Mouse (Mus musculus) ES-E14 (cell line): ENCODE data around the gene Ckap2l. TPM values are rescaled to one million over a fixed set of nuclear protein-coding genes. Genes with fewer than 3 reads are reported as not detected.

Experiments used
- DNase-seq: peaks from one replicate; pipeline ENCODE4 v3.0.0-alpha.2; 2013; ENCODE audit warnings: low read depth, low spot score
- H3K27ac ChIP-seq: 2 replicates; pipeline ENCODE4 v1.5.1; 2012; ENCODE audit warnings: low read depth, mild to moderate bottlenecking, low read length, moderate library complexity, mixed read lengths; ENCODE audit not compliant: poor library complexity, insufficient read depth, severe bottlenecking
- H3K36me3 ChIP-seq: 2 replicates; pipeline ENCODE4 v1.6.1; 2012; ENCODE audit warnings: mild to moderate bottlenecking, low read length, moderate library complexity, mixed read lengths; ENCODE audit not compliant: control insufficient read depth, poor library complexity, insufficient read depth, severe bottlenecking
- H3K4me1 ChIP-seq, 2 experiments: fragments of 150-350 bp in 1 of 2; sonication (generic) in 1 of 2; 2 replicates each; pipeline ENCODE4 v1.6.1; 2012; ENCODE audit warnings: low read length in 2 of 2, mild to moderate bottlenecking in 1 of 2, mixed read lengths in 1 of 2; ENCODE audit not compliant: control insufficient read depth in 2 of 2, insufficient read depth in 2 of 2, poor library complexity in 1 of 2
- H3K4me3 ChIP-seq, 2 experiments: fragments of 150-350 bp in 1 of 2; sonication (generic) in 1 of 2; 2 replicates each; pipeline ENCODE4 v1.5.1; 2012; ENCODE audit warnings: low read length in 2 of 2, low read depth in 1 of 2, mild to moderate bottlenecking in 1 of 2, mixed read lengths in 1 of 2; ENCODE audit not compliant: insufficient read depth in 1 of 2, poor library complexity in 1 of 2, severe bottlenecking in 1 of 2
- H3K9ac ChIP-seq: 2 replicates; pipeline ENCODE4 v1.6.1; 2012; ENCODE audit warnings: low read depth, mild to moderate bottlenecking, low read length, mixed read lengths; ENCODE audit not compliant: poor library complexity, insufficient read depth, severe bottlenecking
- H3K9me3 ChIP-seq: fragments of 150-350 bp; sonication (generic); 2 replicates; pipeline ENCODE4 v1.6.1; 2012; ENCODE audit warnings: low read depth, mild to moderate bottlenecking, low read length; ENCODE audit not compliant: control insufficient read depth, insufficient read depth
- CHD2 ChIP-seq: IDR thresholded peaks from 2 replicates; pipeline ENCODE4 v1.6.1; 2014; ENCODE audit warnings: mild to moderate bottlenecking, low read depth, low read length, inconsistent platforms
- HCFC1 ChIP-seq: IDR thresholded peaks from 2 replicates; pipeline ENCODE4 v1.6.1; 2012; ENCODE audit warnings: low read length, inconsistent platforms, borderline replicate concordance; ENCODE audit not compliant: insufficient read depth
- MAFK ChIP-seq: IDR thresholded peaks from 2 replicates; pipeline ENCODE4 v1.6.1; 2014; ENCODE audit warnings: mild to moderate bottlenecking, low read depth, low read length, inconsistent platforms; ENCODE audit not compliant: insufficient read depth
- ZC3H11A ChIP-seq: IDR thresholded peaks from 2 replicates; pipeline ENCODE4 v1.6.1; 2012; ENCODE audit warnings: low read depth, mild to moderate bottlenecking, inconsistent platforms, low read length, borderline replicate concordance
- ZNF384 ChIP-seq: IDR thresholded peaks from 2 replicates; pipeline ENCODE4 v1.6.1; 2012; ENCODE audit warnings: low read depth, low read length, inconsistent platforms
- in situ Hi-C, 2 experiments: fragments of 600-800 bp; cut with MboI; formaldehyde crosslinking; loops; one replicate each; pipeline ENCODE4 v1.15.1; 2025; ENCODE audit warnings: low sequenced_read_pairs in 2 of 2, inconsistent platforms in 1 of 2; ENCODE audit not compliant: unreplicated experiment in 2 of 2
- total RNA-seq: library from RNA; depleted of rRNA; stranded (reverse); fragments of 300-350 nt; gene quantifications from 2 replicates; pipeline ENCODE4 v1.2.3, GENCODE M21; 2012

The Ckap2l gene
- total RNA-seq, 1 experiment, result 15.8 TPM

DNA sequence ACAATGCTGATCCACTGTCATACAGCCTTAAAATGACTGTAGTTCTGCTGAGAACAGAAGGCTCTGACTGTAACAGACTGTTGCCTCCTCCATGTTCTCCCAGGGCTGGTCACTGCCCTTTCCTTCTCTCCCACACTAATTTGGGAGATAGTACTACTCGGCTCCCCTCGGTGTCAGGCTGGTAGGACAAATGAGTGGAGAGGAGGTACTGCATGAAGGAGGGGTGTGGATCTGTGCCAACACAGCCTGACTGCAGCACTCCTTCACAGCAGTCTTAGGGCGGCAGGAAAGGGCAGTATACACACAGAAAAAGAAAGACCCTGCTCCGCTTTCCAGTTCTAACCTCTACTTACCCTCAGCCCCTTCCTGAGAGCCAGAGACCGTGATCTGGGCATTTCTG lies 27.0 kb downstream of the Ckap2l start:
- H3K27ac ChIP-seq, result no peak overlapping the region
- H3K4me3 ChIP-seq, result no peak overlapping the region
- H3K9ac ChIP-seq, result no peak overlapping the region
- DNase-seq, result no peak
- in situ Hi-C loops, result no loop called here
- no peaks in the 10 kb centered on the region; the same call in 1 of the 2 replicates for H3K9me3 ChIP-seq
- peaks cover 27% of the 10 kb centered on the region for H3K36me3 ChIP-seq
- no peak for TF ChIP-seq CHD2
- no peak for TF ChIP-seq MAFK
- TF ChIP-seq ZNF384, result no peak
- no peaks in the 10 kb centered on the region for H3K4me1 ChIP-seq

DNA sequence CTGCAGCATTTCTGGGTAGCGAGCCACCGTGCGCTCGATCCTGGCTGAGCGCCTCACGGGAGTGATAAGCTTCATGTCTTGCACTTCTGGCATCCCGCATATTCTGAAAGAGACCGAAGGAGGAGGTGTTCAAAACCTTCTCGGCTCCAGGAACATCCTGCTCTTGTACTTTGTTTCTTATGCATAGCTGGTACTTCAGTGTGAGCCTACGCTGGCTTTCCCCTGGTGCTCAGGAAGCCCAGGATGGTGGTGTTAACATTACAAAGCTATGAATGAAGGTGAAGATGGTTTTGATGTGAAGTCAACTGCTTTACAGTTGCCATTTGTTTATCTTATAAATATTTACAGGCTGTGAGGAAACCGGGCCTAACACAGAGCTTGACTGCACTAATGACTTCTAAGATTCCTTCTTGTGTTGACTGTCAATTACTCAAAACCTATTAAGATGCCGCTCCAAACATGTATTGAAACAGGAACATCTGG lies 27.8 kb downstream of the Ckap2l start:
- no peak for DNase-seq

DNA sequence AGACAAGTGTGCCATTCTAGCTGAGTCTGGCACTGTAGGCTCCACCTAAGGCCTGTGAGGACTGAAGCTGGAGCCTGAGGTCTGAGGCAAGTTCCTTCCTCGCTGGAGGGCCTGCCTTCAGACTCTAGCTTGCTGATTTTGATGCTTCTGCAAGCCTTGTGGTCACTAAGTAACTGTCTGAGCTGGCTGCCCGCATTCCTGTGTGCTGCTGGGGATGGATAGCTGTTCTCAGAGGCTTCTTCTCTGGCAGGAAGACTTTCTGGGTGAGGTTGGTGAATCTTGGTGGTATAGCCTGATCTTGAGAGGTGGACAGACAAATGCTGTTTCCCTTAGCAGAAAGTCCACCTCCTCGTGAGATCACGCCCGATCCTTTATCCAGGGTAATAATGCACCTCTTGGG lies 29.3 kb downstream of the Ckap2l start:
- Histone ChIP-seq H3K27ac (no peak overlapping the region), H3K9me3 (no peaks in the 10 kb centered on the region; the same call in 1 of the 2 replicates), H3K4me3 (no peak overlapping the region), H3K36me3 (peaks cover 23% of the 10 kb centered on the region), H3K4me1 (no peaks in the 10 kb centered on the region), H3K9ac (no peak overlapping the region)
- no peak for TF ChIP-seq MAFK
- no peak for TF ChIP-seq CHD2
- no peak for TF ChIP-seq HCFC1
- in situ Hi-C loops, result no loop called here
- no peak for DNase-seq

More for the DNA sequence above, 27.8 kb downstream of the Ckap2l start:
- in situ Hi-C loops, result no loop called here
- Histone ChIP-seq H3K4me3 (no peak overlapping the region), H3K27ac (no peak overlapping the region), H3K9ac (no peak overlapping the region), H3K9me3 (no peaks in the 10 kb centered on the region; the same call in 1 of the 2 replicates), H3K36me3 (peaks cover 25% of the 10 kb centered on the region), H3K4me1 (no peaks in the 10 kb centered on the region)
- TF ChIP-seq ZC3H11A (no peak), MAFK (no peak), ZNF384 (no peak), CHD2 (no peak), HCFC1 (no peak)

- in situ Hi-C loops, result no loop called here
- Histone ChIP-seq H3K4me1 (no peaks in the 10 kb centered on the region), H3K9me3 (no peaks in the 10 kb centered on the region; the same call in 1 of the 2 replicates), H3K36me3 (peaks cover 14% of the 10 kb centered on the region), H3K27ac (no peak overlapping the region), H3K9ac (no peak overlapping the region), H3K4me3 (no peak overlapping the region)
- no peak for TF ChIP-seq HCFC1
- TF ChIP-seq CHD2, result no peak
- no peak for TF ChIP-seq MAFK
- TF ChIP-seq ZNF384, result no peak
- no peak for TF ChIP-seq ZC3H11A
- DNase-seq, result no peak
Observed at GRCm38 (mm10) chr2:129265316-129265715, 31.7 kb downstream of the Ckap2l start.

DNA sequence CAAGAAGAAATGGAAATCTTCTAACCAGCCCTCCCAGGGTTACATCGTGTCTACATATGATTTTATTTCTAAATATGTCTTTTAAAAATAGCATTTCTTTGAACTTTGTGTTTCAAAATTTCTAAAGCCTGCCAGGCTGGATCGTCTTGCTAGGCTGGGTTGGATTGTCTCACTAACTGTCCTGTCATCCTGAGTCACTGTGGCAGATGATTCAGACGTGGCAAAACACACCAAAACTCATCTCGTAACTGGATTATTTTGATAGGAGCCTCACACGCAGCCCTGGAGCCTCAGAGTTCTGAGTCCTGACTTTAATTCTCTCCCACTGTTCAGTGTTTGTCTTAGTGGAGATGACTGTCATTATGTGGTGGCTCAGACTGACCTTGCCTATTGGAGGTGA lies 33.9 kb downstream of the Ckap2l start:
- Histone ChIP-seq H3K27ac (no peak overlapping the region), H3K9me3 (no peaks in the 10 kb centered on the region; the same call in 1 of the 2 replicates), H3K4me3 (no peak overlapping the region), H3K4me1 (peaks cover 0 to 6% of the 10 kb centered on the region in 2 experiments; a peak in 1 of 4 replicates), H3K9ac (no peak overlapping the region), H3K36me3 (no peaks in the 10 kb centered on the region)
- no peak for DNase-seq
- in situ Hi-C loops, result no loop called here
- TF ChIP-seq ZNF384, result no peak
- TF ChIP-seq ZC3H11A, result no peak
- TF ChIP-seq MAFK, result no peak
